Mouse (Mus musculus): ENCODE measurements at regions not wholly inside any gene's neighbourhood (a gene's known extent, or its start where the extent isn't known, plus 50 kb on each side); places are given as distances from the start of the nearest gene placed in this dataset.

- Histone ChIP-seq H3ac (ENCODE audit: control insufficient read depth, insufficient read length) (no peak overlapping the region), H3K36me3 (ENCODE audit: control insufficient read depth, insufficient read depth) (no peaks in the 10 kb centered on the region), H3K79me2 (ENCODE audit: control insufficient read depth, insufficient read depth) (no peaks in the 10 kb centered on the region), H3K4me3 (no peak overlapping the region), H3K27me3 (ENCODE audit: control insufficient read depth, insufficient read depth, insufficient read length) (no peaks in the 10 kb centered on the region), H3K4me2 (ENCODE audit: low read depth) (no peak overlapping the region)
- TF ChIP-seq POLR2A (IDR thresholded peaks at IDR 0.05; ENCODE audit: insufficient read length, low read depth): no peak
- TF ChIP-seq MYOG (IDR thresholded peaks at IDR 0.05; ENCODE audit: control insufficient read depth in 1 of 3, insufficient read depth in 1 of 3, insufficient read length in 2 of 3, low read depth in 2 of 3): no peak
Observed at GRCm38 (mm10) chr5:49620152-49620551, 95.4 kb upstream of the Kcnip4 start.

DNA sequence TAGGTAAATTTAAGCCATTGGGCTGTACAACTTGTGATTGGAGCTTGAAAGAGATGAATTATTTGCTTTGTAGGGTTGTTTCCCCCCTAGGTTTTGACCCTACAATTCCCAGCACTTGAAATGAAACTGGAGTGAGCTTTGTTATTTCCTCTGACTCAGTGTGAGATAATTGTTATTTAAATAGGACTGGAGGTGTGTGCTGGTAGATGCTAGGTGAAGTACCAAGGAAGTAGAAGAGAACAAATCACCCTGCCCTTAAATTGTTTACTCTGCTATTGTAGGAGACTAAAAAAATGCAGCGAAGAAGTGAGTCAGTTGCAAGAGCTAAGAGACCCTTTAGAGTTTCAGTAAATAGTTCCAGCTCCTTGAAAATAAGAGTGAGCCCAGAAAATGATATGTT lies 82.1 kb upstream of the Kcnip4 start:
- no peak overlapping the region for H3K4me2 ChIP-seq (ENCODE audit: low read depth)
- no peak overlapping the region for H3ac ChIP-seq (ENCODE audit: control insufficient read depth, insufficient read length)
- H3K4me3 ChIP-seq: no peak overlapping the region
- H3K27me3 ChIP-seq (ENCODE audit: control insufficient read depth, insufficient read depth, insufficient read length): no peaks in the 10 kb centered on the region
- no peak for TF ChIP-seq REST (IDR thresholded peaks at IDR 0.05; ENCODE audit: insufficient read depth, insufficient read length)
- TF ChIP-seq MAX (IDR thresholded peaks at IDR 0.05; ENCODE audit: low read depth): no peak
- TF ChIP-seq TCF12 (IDR thresholded peaks at IDR 0.05; ENCODE audit: insufficient read depth, poor library complexity, severe bottlenecking): no peak
- TF ChIP-seq CEBPB (IDR thresholded peaks at IDR 0.05; ENCODE audit: insufficient read depth, poor library complexity, severe bottlenecking): no peak
- TF ChIP-seq USF1 (IDR thresholded peaks at IDR 0.05; ENCODE audit: low read depth): no peak
- no peak for TF ChIP-seq TCF3 (IDR thresholded peaks at IDR 0.05; ENCODE audit: insufficient read length, low read depth)
- no peaks in the 10 kb centered on the region for H3K36me3 ChIP-seq (ENCODE audit: control insufficient read depth, insufficient read depth)
- no peaks in the 10 kb centered on the region for H3K79me2 ChIP-seq (ENCODE audit: control insufficient read depth, insufficient read depth)

DNA sequence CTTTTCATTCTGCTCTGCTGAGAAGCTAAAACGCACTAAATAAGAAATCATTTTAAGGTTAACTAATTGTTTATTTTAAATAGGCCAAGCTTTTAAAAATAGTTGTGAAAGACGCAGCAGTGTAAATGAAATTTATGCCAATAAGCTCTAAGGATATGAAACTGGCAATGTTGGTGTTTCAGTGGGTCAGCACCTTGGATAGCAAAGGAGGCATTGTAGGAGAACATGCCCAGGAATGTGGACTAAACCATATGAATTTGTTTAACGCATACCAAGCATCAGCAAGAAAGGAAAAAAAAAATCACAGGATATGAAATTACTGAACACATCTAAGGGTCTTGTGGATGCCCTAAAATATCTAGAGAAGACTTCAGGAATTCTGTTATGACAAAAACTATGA lies 56.1 kb upstream of the Kcnip4 start:
- no peaks in the 10 kb centered on the region for H3K36me3 ChIP-seq (ENCODE audit: control insufficient read depth, insufficient read depth)
- no peak overlapping the region for H3K4me2 ChIP-seq (ENCODE audit: low read depth)
- no peak overlapping the region for H3ac ChIP-seq (ENCODE audit: control insufficient read depth, insufficient read length)
- no peak overlapping the region for H3K4me3 ChIP-seq
- no peaks in the 10 kb centered on the region for H3K79me2 ChIP-seq (ENCODE audit: control insufficient read depth, insufficient read depth)
- TF ChIP-seq REST (IDR thresholded peaks at IDR 0.05; ENCODE audit: insufficient read depth, insufficient read length): peak; percentile 64
- no peak for TF ChIP-seq MYOD1 (IDR thresholded peaks at IDR 0.05; ENCODE audit: control insufficient read depth in 1 of 3, insufficient read length in 2 of 3, low read depth in 2 of 3)
- TF ChIP-seq POLR2A (IDR thresholded peaks at IDR 0.05; ENCODE audit: insufficient read length, low read depth): no peak
- TF ChIP-seq TCF3 (IDR thresholded peaks at IDR 0.05; ENCODE audit: insufficient read length, low read depth): no peak
- no peak for TF ChIP-seq TCF12 (IDR thresholded peaks at IDR 0.05; ENCODE audit: insufficient read depth, poor library complexity, severe bottlenecking)
- H3K27me3 ChIP-seq (ENCODE audit: control insufficient read depth, insufficient read depth, insufficient read length): no peaks in the 10 kb centered on the region

GRCm38 (mm10) chr5:49575901-49576300 lies 51.2 kb upstream of the Kcnip4 start:
- no peak overlapping the region for H3ac ChIP-seq (ENCODE audit: control insufficient read depth, insufficient read length)
- H3K4me3 ChIP-seq: no peak overlapping the region
- H3K79me2 ChIP-seq (ENCODE audit: control insufficient read depth, insufficient read depth): no peaks in the 10 kb centered on the region
- TF ChIP-seq SRF (IDR thresholded peaks at IDR 0.05; ENCODE audit: control insufficient read depth, insufficient read length, low read depth) (no peak), TCF3 (IDR thresholded peaks at IDR 0.05; ENCODE audit: insufficient read length, low read depth) (no peak), MAX (IDR thresholded peaks at IDR 0.05; ENCODE audit: low read depth) (no peak), POLR2A (IDR thresholded peaks at IDR 0.05; ENCODE audit: insufficient read length, low read depth) (no peak), USF1 (IDR thresholded peaks at IDR 0.05; ENCODE audit: low read depth) (no peak), MYOD1 (IDR thresholded peaks at IDR 0.05; ENCODE audit: control insufficient read depth in 1 of 3, insufficient read length in 2 of 3, low read depth in 2 of 3) (no peak), TCF12 (IDR thresholded peaks at IDR 0.05; ENCODE audit: insufficient read depth, poor library complexity, severe bottlenecking) (no peak)
- H3K36me3 ChIP-seq (ENCODE audit: control insufficient read depth, insufficient read depth): no peaks in the 10 kb centered on the region
- H3K4me2 ChIP-seq (ENCODE audit: low read depth): no peak overlapping the region
- no peaks in the 10 kb centered on the region for H3K27me3 ChIP-seq (ENCODE audit: control insufficient read depth, insufficient read depth, insufficient read length)

All from myocyte (in vitro differentiated cells).